Mouse (Mus musculus): ENCODE results near the gene Fbxo17. TPM values are rescaled to one million over a fixed set of nuclear protein-coding genes. Genes with fewer than 3 reads are reported as not detected.

Fbxo17 gene
- total and polyA plus RNA-seq, 3 experiments, result 0.25 to 0.26 TPM; not detected in 1

DNA sequence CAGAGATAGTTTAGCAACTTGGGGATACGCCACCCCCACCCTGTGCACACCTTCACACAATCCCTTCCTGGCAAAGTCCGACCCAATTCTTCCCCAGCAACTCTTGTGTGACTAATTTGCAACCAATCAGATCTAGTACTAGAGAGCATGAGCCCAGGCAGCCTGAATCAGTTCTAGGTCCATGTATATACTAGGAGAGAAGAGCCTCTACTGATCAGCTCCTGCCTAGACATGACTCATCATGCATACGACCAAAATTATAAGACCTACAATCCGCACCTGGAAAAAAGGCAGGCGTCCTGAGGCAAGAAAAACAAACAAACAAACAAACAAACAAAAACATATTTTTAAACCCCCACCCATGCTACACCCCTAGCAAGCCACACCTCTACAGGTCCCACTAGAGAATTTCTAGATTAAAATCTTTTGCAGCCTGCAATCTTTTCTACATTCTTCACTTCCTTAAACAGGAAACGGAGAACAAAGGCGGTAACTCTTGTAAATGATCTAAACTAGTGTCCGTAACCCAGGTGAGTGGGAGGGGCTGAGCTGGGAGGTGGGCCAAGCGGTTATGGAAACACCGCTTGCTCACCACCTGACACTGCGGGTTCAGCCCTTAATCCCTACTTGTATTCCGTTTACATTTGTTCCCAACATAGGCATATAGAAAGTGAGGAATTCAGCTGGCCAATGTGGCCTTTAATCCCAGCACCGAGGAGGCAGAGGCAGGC is 39.6 kb upstream of the Fbxo17 start:
- Histone ChIP-seq H3K36me3 (replicated peaks in 1 of 2; ENCODE audit: control insufficient read depth in 1 of 2, insufficient read depth in 1 of 2, low read length in 1 of 2) (no peaks in the 10 kb centered on the region), H3K27ac (ENCODE audit: insufficient read depth, low read depth) (no peak overlapping the region), H3K4me3 (replicated peaks in 1 of 3; ENCODE audit: low read depth in 2 of 3, low read length in 2 of 3, poor library complexity in 1 of 3) (no peak overlapping the region), H3K27me3 (replicated peaks) (no peaks in the 10 kb centered on the region), H3K4me1 (ENCODE audit: control insufficient read depth in 1 of 2, insufficient read depth in 2 of 2) (peaks cover 0 to 5% of the 10 kb centered on the region in 2 experiments; a peak in 1 of 4 replicates), H3K9ac (ENCODE audit: insufficient read depth, low read depth) (no peak overlapping the region), H3K4me2 (ENCODE audit: insufficient read depth, low read depth, poor library complexity, severe bottlenecking) (no peak overlapping the region), H3K9me3 (replicated peaks; ENCODE audit: low read length) (no peaks in the 10 kb centered on the region), H3K79me2 (replicated peaks; ENCODE audit: control insufficient read depth, extremely low read depth, insufficient read depth, poor library complexity, severe bottlenecking) (no peaks in the 10 kb centered on the region)
- dilution Hi-C loops (cut with MboI; ENCODE audit: extremely low pct_ligation_motif_present, extremely low pct_unique_long_range_greater_than_20kb, low sequenced_read_pairs), result no loop called here
- no peak for DNase-seq (ENCODE audit: extremely low read depth)
- in situ Hi-C loops (cut with MboI; ENCODE audit: low pct_ligation_motif_present, low pct_unique_long_range_greater_than_20kb, low sequenced_read_pairs), result no loop called here
- TF ChIP-seq RAD21 (IDR thresholded peaks at IDR 0.05; ENCODE audit: low read depth, low read length) (no peak), CTCF (conservative IDR thresholded peaks at IDR 0.05 in 1 of 2, IDR thresholded peaks at IDR 0.05 in 1 of 2; ENCODE audit: low read depth in 2 of 2, low read length in 2 of 2) (no peak), ETS1 (conservative IDR thresholded peaks at IDR 0.05; ENCODE audit: low read depth, low read length) (no peak), MEF2A (IDR thresholded peaks at IDR 0.05; ENCODE audit: borderline replicate concordance, low read depth, low read length) (no peak), NELFE (IDR thresholded peaks at IDR 0.05; ENCODE audit: low read depth, low read length) (no peak), USF2 (conservative IDR thresholded peaks at IDR 0.05; ENCODE audit: low read depth, low read length) (no peak)

DNA sequence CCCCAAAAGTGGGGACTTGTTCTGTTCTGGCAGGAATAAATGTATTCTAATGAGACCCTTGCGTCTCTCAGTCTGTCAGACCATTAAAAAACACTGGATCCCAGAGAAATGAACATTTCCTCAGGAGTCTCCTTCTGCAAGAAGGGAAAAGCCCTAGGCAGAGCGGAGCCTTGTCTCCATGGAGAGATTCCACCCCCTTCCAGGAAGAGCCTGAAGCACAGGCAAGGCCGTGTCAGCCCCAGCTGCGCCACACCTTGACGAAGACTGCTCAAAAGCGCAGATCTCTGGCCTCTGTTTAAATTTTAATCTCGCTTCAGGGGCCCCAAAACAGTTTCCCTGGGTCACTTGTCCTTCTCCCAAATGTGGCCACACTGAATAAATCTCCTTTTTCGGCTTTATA is 39.0 kb upstream of the Fbxo17 start:
- dilution Hi-C loops (cut with MboI; ENCODE audit: extremely low pct_ligation_motif_present, extremely low pct_unique_long_range_greater_than_20kb, low sequenced_read_pairs), result no loop called here
- Histone ChIP-seq H3K4me1 (ENCODE audit: control insufficient read depth in 1 of 2, insufficient read depth in 2 of 2) (peaks cover 0 to 5% of the 10 kb centered on the region in 2 experiments; a peak in 1 of 4 replicates), H3K4me3 (replicated peaks in 1 of 3; ENCODE audit: low read depth in 2 of 3, low read length in 2 of 3, poor library complexity in 1 of 3) (no peak overlapping the region), H3K9ac (ENCODE audit: insufficient read depth, low read depth) (no peak overlapping the region), H3K9me3 (replicated peaks; ENCODE audit: low read length) (no peaks in the 10 kb centered on the region), H3K36me3 (replicated peaks in 1 of 2; ENCODE audit: control insufficient read depth in 1 of 2, insufficient read depth in 1 of 2, low read length in 1 of 2) (no peaks in the 10 kb centered on the region), H3K4me2 (ENCODE audit: insufficient read depth, low read depth, poor library complexity, severe bottlenecking) (no peak overlapping the region), H3K27ac (ENCODE audit: insufficient read depth, low read depth) (no peak overlapping the region), H3K79me2 (replicated peaks; ENCODE audit: control insufficient read depth, extremely low read depth, insufficient read depth, poor library complexity, severe bottlenecking) (no peaks in the 10 kb centered on the region), H3K27me3 (replicated peaks) (no peaks in the 10 kb centered on the region)
- in situ Hi-C loops (cut with MboI; ENCODE audit: low pct_ligation_motif_present, low pct_unique_long_range_greater_than_20kb, low sequenced_read_pairs), result no loop called here
- DNase-seq (ENCODE audit: extremely low read depth), result no peak
- TF ChIP-seq USF2 (conservative IDR thresholded peaks at IDR 0.05; ENCODE audit: low read depth, low read length) (no peak), UBTF (IDR thresholded peaks at IDR 0.05; ENCODE audit: low read depth, low read length) (no peak), POLR2AphosphoS2 (IDR thresholded peaks at IDR 0.05; ENCODE audit: low read depth, low read length) (no peak), USF1 (IDR thresholded peaks at IDR 0.05; ENCODE audit: low read depth, low read length) (no peak), NRF1 (IDR thresholded peaks at IDR 0.05; ENCODE audit: low read depth, low read length) (no peak), ZMIZ1 (IDR thresholded peaks at IDR 0.05; ENCODE audit: low read depth, low read length) (no peak), E2F4 (IDR thresholded peaks at IDR 0.05; ENCODE audit: insufficient replicate concordance, low read depth, low read length) (no peak), POLR2A (IDR thresholded peaks at IDR 0.05; ENCODE audit: low read depth, low read length) (no peak), ZKSCAN1 (IDR thresholded peaks at IDR 0.05; ENCODE audit: borderline replicate concordance, low read depth, low read length) (no peak), SIN3A (IDR thresholded peaks at IDR 0.05; ENCODE audit: low read length) (no peak), MAFK (IDR thresholded peaks at IDR 0.05; ENCODE audit: insufficient replicate concordance, low read length) (no peak)
